Mouse (Mus musculus) lung, embryonic 14.5 days (tissue): ENCODE measurements at regions not wholly inside any gene's neighbourhood (a gene's known extent, or its start where the extent isn't known, plus 50 kb on each side); places are given as distances from the start of the nearest gene placed in this dataset.

ENCODE experiments used
- ATAC-seq: fragments of 200-750 bp; cut with Nextera tagmentation; 2 replicates; pipeline ENCODE4 v1.8.0; 2017; ENCODE audit warnings: mild to moderate bottlenecking, moderate TSS enrichment, moderate library complexity; ENCODE audit not compliant: insufficient read depth
- DNase-seq: peaks from one replicate; pipeline ENCODE4 v3.0.0-alpha.2; 2015
- H3K27ac ChIP-seq: fragments of 300-500 bp; sonication (generic); 2 replicates; pipeline ENCODE4 v1.5.1; 2014; ENCODE audit warnings: low read depth, mild to moderate bottlenecking, moderate library complexity
- H3K27me3 ChIP-seq: fragments of 300-500 bp; sonication (generic); 2 replicates; pipeline ENCODE4 v1.6.1; 2014; ENCODE audit warnings: low read length, control low read depth; ENCODE audit not compliant: insufficient read depth
- H3K36me3 ChIP-seq: fragments of 300-500 bp; sonication (generic); 2 replicates; pipeline ENCODE4 v1.6.1; 2014; ENCODE audit warnings: control low read depth; ENCODE audit not compliant: insufficient read depth
- H3K4me1 ChIP-seq: fragments of 300-500 bp; sonication (generic); 2 replicates; pipeline ENCODE4 v1.6.1; 2014; ENCODE audit warnings: antibody characterized with exemption, control low read depth; ENCODE audit not compliant: insufficient read depth
- H3K4me2 ChIP-seq: fragments of 300-500 bp; sonication (generic); 2 replicates; pipeline ENCODE4 v1.6.1; 2014; ENCODE audit warnings: mild to moderate bottlenecking
- H3K4me3 ChIP-seq: fragments of 300-500 bp; sonication (generic); 2 replicates; pipeline ENCODE4 v1.5.1; 2014; ENCODE audit warnings: low read depth, low read length
- H3K9ac ChIP-seq: fragments of 300-500 bp; sonication (generic); 2 replicates; pipeline ENCODE4 v1.6.1; 2014
- H3K9me3 ChIP-seq: fragments of 300-500 bp; sonication (generic); 2 replicates; pipeline ENCODE4 v1.6.1; 2016; ENCODE audit warnings: low read depth, low read length, control low read depth
- CTCF ChIP-seq: IDR thresholded peaks from 2 replicates; pipeline ENCODE4 v1.5.1; 2016; ENCODE audit warnings: antibody characterized with exemption, low read depth
- WGBS: fragments of 180-500 bp; shearing (Covaris S2); extraction: QIAGEN DNeasy Blood & Tissue Kit; methylation state at CpG from one replicate; pipeline ENCODE4 v1.1.7; 2014; 5-methylcytosine and 5-hydroxymethylcytosine counted together

- Histone ChIP-seq H3K4me2 (no peak overlapping the region), H3K4me1 (no peaks in the 10 kb centered on the region), H3K36me3 (no peaks in the 10 kb centered on the region), H3K4me3 (no peak overlapping the region), H3K9me3 (no peaks in the 10 kb centered on the region), H3K27ac (no peak overlapping the region), H3K27me3 (no peaks in the 10 kb centered on the region), H3K9ac (no peak overlapping the region)
- ATAC-seq, result no peak
- 63% methylated on average over 2 of the region's 2 CpGs for WGBS
- DNase-seq, result no peak
- no peak for TF ChIP-seq CTCF
These were observed 808.9 kb downstream of the Slitrk1 start for GRCm38 (mm10) chr14:108105009-108105408.

- 69% methylated on average over 2 of the region's 2 CpGs for WGBS
- Histone ChIP-seq H3K9me3 (no peaks in the 10 kb centered on the region), H3K9ac (no peak overlapping the region), H3K27ac (no peak overlapping the region), H3K4me2 (no peak overlapping the region), H3K36me3 (no peaks in the 10 kb centered on the region), H3K27me3 (no peaks in the 10 kb centered on the region), H3K4me3 (no peak overlapping the region), H3K4me1 (no peaks in the 10 kb centered on the region)
- ATAC-seq, result no peak
- DNase-seq, result peak; percentile 31
- TF ChIP-seq CTCF, result no peak
These were observed 823.0 kb downstream of the Slitrk1 start for GRCm38 (mm10) chr14:108090965-108091364.

DNA sequence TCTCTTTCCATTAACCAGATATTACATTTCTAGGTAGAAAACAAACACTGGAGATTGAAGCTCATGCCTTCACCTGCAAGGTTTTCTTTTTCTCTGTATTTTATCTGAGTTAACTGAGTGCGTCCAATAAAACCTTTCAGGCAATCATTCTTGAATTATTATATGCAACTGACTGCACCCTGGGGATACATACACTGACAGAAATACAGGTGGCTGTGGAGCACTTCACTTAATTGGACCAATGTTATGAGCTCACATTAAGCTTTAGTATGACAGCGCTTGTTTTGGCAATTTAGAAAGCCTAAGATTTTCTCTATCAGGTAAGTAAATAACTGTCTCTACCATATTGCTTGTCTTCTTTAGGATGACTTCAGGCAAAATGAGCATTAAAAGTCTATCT lies 864.0 kb downstream of the Slitrk1 start:
- ATAC-seq, result no peak
- no peak for DNase-seq

GRCm38 (mm10) chr14:108035959-108036358 lies 878.0 kb downstream of the Slitrk1 start:
- Histone ChIP-seq H3K27ac (no peak overlapping the region), H3K9ac (no peak overlapping the region), H3K36me3 (no peaks in the 10 kb centered on the region), H3K4me1 (no peaks in the 10 kb centered on the region), H3K4me3 (no peak overlapping the region), H3K27me3 (no peaks in the 10 kb centered on the region), H3K9me3 (no peaks in the 10 kb centered on the region), H3K4me2 (no peak overlapping the region)
- ATAC-seq (no peak), DNase-seq (no peak)
- WGBS, result 75% methylated on average over 1 of the region's 1 CpGs
- no peak for TF ChIP-seq CTCF

More for the DNA sequence above, 864.0 kb downstream of the Slitrk1 start:
- TF ChIP-seq CTCF, result no peak
- Histone ChIP-seq H3K9ac (no peak overlapping the region), H3K4me2 (no peak overlapping the region), H3K27me3 (no peaks in the 10 kb centered on the region), H3K4me3 (no peak overlapping the region), H3K9me3 (no peaks in the 10 kb centered on the region), H3K4me1 (no peaks in the 10 kb centered on the region), H3K36me3 (no peaks in the 10 kb centered on the region), H3K27ac (no peak overlapping the region)
- 85% methylated on average over 2 of the region's 2 CpGs for WGBS

DNA sequence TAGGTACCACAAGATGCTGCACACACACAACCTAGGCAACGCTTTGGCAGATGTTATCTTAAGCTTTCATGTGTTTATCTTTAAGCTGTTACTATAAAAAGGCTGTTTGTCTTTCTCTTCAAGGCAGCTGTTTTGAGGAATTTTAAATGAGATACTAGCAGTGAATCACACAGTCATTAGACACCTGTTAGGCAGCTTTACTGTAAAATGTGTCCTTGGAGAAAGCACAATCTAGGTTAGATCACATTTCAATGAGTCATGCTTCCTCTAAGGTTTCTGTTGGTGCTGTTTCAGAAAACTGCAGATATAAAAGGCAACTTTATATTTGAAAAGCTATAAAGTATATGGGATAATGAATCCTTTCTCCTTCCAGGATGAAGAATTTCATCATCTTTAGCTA lies 879.8 kb downstream of the Slitrk1 start:
- DNase-seq, result no peak
- TF ChIP-seq CTCF, result no peak
- Histone ChIP-seq H3K27ac (no peak overlapping the region), H3K27me3 (no peaks in the 10 kb centered on the region), H3K4me2 (no peak overlapping the region), H3K9ac (no peak overlapping the region), H3K4me1 (no peaks in the 10 kb centered on the region), H3K9me3 (no peaks in the 10 kb centered on the region), H3K4me3 (no peak overlapping the region), H3K36me3 (no peaks in the 10 kb centered on the region)
- ATAC-seq, result no peak
- WGBS, result 37% methylated on average over 1 of the region's 1 CpGs

GRCm38 (mm10) chr14:108022551-108022950 lies 891.4 kb downstream of the Slitrk1 start:
- DNase-seq (no peak), ATAC-seq (no peak)
- H3K9ac ChIP-seq, result no peak overlapping the region
- H3K27me3 ChIP-seq, result no peaks in the 10 kb centered on the region
- WGBS, result 55% methylated on average over 3 of the region's 3 CpGs
- no peaks in the 10 kb centered on the region for H3K4me1 ChIP-seq
- no peak for TF ChIP-seq CTCF
- H3K9me3 ChIP-seq, result no peaks in the 10 kb centered on the region
- H3K4me3 ChIP-seq, result no peak overlapping the region
- no peak overlapping the region for H3K27ac ChIP-seq
- H3K4me2 ChIP-seq, result no peak overlapping the region
- no peaks in the 10 kb centered on the region for H3K36me3 ChIP-seq

DNA sequence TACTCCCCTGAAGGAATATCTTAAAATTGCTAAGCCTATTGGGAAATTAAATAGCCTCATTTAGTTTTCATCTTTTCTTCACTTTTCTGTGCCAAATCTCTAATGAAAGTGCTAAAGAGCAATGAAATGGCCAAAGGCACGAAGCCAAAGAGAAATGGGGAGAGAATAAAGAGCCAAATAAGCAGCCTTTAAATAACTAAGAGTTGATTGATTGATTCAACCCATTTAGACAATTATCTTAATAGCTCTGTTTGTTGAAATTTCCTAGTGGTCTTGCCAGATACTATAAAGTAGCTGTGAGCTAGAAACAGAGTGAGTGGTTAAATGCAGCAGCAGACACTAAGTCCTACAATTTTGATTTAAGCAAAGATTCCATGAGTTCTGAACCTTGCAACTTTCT lies 891.9 kb downstream of the Slitrk1 start:
- Histone ChIP-seq H3K4me2 (no peak overlapping the region), H3K9ac (no peak overlapping the region), H3K27me3 (no peaks in the 10 kb centered on the region), H3K4me3 (no peak overlapping the region), H3K9me3 (no peaks in the 10 kb centered on the region), H3K27ac (no peak overlapping the region), H3K36me3 (no peaks in the 10 kb centered on the region), H3K4me1 (no peaks in the 10 kb centered on the region)
- DNase-seq, result peak; percentile 40
- ATAC-seq, result no peak
- WGBS, result 46% methylated on average over 1 of the region's 1 CpGs
- TF ChIP-seq CTCF, result no peak

- Histone ChIP-seq H3K27me3 (no peaks in the 10 kb centered on the region), H3K4me2 (no peak overlapping the region), H3K4me1 (no peaks in the 10 kb centered on the region), H3K4me3 (no peak overlapping the region), H3K9me3 (no peaks in the 10 kb centered on the region), H3K27ac (no peak overlapping the region), H3K36me3 (no peaks in the 10 kb centered on the region), H3K9ac (no peak overlapping the region)
- 80% methylated on average over 7 of the region's 7 CpGs for WGBS
- DNase-seq (peak; percentile 3), ATAC-seq (no peak)
- no peak for TF ChIP-seq CTCF
These were observed 892.6 kb downstream of the Slitrk1 start for GRCm38 (mm10) chr14:108021331-108021730.
